Mouse (Mus musculus) left cerebral cortex, postnatal 36 days (tissue): ENCODE measurements around the gene Nfe2l1. TPM values are rescaled to one million over a fixed set of nuclear protein-coding genes. Genes with fewer than 3 reads are reported as not detected.
"Not testable (repeated sequence)": the region's sequence is repeated elsewhere in the genome, so short reads cannot be mapped to it uniquely, and the experiment has no call there.

Experiments used
- DNase-seq, 2 experiments: peaks; one replicate each; pipeline ENCODE4 v3.0.0; 2021 to 2022; ENCODE audit warnings: low spot score in 2 of 2, mixed read lengths in 1 of 2
- intact Hi-C: fragments of 180-260 bp; cut with DNase I; formaldehyde crosslinking; loops from one replicate; pipeline ENCODE4 v1.15.1; 2025
- total RNA-seq, 2 experiments: library from RNA; stranded (reverse); gene quantifications; 2 replicates each; pipeline ENCODE4 v1.2.3; 2021

Nfe2l1 gene
- total RNA-seq, 2 experiments from 2014 or later = 262 to 282 TPM

DNA sequence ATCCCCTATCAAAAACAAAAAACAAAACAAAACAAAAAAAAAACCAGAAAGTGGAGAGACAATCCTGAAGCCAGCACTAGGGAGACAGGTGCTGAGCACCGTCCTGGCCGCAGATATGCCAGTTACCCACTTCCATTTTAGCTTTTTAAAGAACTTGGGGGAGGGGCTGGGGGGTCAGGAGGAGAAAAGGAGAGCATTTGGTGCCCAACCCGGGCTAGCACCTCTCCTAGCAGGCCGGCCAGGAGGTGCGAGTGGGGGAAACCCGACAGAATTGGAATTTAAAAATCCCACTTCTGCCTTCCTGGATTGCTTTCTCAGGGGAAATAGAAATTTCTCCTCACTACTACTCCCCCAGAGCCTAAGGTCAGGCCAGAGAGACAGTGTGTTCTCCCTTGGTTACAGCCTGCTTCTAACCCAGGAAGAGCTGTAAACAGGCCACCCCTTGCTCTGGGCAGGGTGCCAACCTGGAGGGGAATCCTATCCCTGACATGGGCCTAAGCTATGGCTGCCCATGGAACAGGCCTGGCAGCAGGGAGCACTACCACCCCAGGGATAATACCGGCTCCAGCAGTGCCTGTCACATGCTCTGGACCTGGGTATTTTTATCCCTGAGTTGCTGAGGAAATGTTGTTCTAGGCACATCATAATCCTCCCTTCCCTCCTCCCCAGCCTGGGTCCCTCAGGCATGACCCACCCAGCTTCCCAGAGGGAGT lies 4.8 kb downstream of the Nfe2l1 start:
- intact Hi-C loops = loop anchor here (5.0 kb wide), 2 partner anchors 32 to 48 kb away; partner anchors contain the start of gene Snx11
- DNase-seq = peak in 1 of 2 experiments; percentile 60

DNA sequence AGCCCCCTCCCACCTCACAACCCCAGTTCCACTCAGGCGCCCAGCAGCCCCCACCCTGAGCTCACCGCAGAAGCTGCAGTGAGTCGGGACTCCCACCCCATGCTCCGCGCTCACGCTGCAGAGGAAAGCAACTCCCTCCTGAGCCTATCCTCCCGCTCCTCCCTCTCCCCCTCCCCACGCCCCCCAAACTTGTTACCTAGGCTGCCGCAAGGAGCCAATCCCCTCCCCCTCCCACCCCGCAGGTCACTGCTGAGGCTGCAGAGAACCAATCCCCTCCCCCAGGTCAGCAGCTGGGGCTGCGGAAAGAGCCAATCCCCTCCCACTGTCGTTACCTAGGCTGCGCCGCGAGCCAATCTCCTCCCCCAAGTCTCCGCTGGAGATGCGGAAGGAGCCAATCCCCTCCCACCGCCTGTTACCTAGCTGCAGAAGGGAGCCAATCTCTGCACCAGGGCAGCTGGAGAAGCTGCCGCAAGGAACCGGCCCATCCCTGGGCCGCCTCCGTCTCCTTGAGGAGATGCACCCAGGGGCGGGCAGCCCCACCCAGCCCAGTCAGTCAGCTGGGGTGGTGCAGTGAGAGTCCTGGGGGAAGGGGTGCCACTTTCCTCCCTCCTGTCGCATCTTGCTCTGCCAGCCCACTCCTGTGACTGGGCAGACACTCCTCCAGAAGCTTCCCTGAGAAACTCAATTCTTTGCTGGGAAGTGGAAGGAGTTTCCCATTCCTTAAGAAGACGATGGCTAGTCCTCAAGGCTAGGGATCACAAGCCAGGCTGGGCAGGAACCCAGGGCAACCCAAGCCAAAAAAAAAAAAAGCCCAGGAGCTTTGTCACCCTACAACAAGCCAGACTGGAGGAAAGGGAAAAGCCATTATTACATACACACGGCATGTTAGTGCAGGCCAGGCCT lies 5.6 kb downstream of the Nfe2l1 start:
- intact Hi-C loops = loop anchor here (5.0 kb wide), 2 partner anchors 33 to 47 kb away; partner anchors contain the start of gene Snx11
- DNase-seq = peak; percentile 90

DNA sequence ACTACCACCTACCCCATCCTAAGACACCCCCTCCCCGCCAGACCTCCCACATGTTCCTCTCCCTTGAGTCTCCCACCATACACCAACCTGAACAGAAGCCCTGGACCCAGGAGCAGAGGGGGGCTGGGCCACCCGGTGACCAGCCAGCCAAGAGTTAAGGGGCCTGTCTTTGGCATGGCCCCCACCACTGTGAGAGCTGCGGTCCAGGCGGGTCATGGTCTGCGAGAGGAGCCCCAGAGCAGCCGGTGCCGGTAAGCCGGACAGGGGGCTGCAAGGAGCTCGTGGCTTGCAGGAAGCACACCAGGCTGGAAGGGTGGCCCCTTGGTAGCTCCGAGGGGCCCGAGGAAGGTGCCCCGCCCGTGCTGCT lies 6.3 kb downstream of the Nfe2l1 start:
- DNase-seq = no peak
- intact Hi-C loops = loop anchor here (5.0 kb wide), 2 partner anchors 34 to 46 kb away; partner anchors contain the start of gene Snx11

DNA sequence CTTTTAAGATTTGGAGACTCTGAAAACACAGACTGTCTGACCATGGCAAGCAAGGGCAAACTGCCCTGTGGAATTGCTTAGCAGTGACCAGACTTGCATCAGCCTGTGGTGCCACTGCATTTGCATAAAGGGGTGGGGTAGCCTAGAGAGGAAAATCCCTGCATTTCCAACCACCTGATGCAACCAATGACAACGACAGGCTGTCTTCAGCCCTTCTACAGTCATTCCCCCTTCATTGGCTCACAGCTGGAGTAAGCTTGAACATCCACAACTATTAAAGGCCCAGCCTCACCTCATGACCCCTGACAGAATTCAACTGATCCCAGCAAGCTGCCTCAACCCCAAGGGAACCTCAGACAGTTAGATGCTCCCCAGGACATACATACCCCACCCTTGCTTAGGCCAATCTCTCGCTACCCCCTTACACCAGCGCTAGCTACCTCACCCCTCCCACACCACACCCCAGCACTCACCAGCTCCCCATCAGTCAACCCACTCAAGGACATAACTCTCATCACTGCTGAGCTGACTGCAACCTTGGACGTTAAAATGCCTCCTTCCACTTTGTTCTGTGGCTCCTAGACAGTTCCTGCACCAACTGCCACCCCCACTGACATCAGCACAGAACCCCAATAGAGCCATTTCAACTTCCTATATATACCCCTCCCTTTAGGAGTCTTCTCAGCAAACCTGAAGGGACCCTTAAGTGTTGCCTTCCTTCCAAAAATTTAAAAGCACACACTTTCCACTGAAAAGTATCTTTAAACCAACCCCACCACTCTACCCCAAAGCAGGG lies 6.9 kb downstream of the Nfe2l1 start:
- intact Hi-C loops = loop anchor here (5.0 kb wide), 2 partner anchors 34 to 46 kb away; partner anchors contain the start of gene Snx11
- no peak for DNase-seq

DNA sequence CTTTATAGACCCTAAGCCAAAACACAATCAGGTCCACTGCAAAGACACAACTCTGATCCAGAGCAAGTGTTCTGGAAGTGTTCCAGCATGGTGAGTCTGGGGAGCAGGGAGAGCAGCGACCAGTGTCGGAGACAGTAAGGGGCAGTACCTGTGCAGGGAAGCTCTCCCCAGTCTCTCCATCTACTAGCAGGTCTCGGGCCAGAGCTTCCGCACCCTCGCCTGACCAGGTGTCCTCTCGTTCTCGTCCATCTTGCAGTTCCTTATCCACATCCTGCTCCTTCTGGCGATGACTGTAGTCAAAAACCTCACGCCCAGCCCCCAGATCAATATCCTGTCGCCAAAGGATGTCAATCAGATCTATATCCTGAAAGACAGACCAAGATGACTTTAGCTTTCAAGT lies 7.8 kb downstream of the Nfe2l1 start:
- intact Hi-C loops = loop anchor here (5.0 kb wide), 2 partner anchors 35 to 45 kb away; partner anchors contain the start of gene Snx11

DNA sequence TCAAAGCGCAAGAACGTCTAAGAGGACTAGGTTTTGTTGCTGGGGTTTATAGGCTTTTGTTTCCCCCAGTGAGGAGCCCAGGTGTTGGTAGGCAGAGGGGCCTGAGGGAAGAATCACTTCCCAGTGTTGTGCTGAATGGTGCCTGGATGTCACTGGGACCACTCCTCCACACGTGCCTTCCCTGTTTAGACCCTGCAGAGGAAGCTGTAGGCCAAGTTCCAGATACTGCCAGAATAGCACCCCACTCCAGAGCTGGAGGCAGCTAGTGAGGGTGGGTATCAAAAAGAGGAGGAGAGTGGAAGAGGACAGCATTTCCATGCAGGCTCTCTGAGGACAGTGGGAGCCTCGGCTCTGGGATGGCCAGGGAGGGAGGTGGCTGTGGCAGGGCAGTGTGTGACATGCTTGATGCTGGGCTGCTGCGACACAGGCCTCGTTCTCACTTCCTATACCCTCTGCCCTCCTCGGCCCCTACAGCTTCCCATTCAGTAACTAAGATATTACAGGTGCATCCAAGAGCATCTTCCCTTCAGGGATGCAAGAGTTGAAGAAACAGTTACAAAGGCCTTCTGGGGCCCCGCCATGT lies 11.5 kb downstream of the Nfe2l1 start:
- DNase-seq = no peak
- intact Hi-C loops = no loop called here

More for the DNA sequence above, 7.8 kb downstream of the Nfe2l1 start:
- no peak for DNase-seq

DNA sequence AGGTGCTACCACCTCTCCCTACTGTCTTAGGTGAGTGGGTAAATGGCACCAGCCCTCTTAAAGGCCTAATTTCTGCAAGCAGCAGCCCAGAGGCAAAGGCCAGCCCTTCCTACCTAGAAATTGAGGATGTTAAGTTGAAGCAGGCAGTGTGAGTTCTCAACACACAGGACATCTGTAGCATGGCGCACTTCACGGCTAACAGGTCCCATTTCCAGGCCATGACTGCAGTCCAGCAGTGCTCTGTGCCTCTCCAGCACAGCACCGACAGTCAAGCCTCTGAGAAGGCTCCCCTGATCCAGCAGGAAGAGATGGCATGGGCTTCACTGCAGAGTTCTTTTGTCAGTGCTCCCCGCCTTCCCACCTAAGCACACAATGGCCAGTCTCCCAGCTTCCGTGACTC lies 12.8 kb downstream of the Nfe2l1 start:
- DNase-seq = no peak
- intact Hi-C loops = no loop called here

DNA sequence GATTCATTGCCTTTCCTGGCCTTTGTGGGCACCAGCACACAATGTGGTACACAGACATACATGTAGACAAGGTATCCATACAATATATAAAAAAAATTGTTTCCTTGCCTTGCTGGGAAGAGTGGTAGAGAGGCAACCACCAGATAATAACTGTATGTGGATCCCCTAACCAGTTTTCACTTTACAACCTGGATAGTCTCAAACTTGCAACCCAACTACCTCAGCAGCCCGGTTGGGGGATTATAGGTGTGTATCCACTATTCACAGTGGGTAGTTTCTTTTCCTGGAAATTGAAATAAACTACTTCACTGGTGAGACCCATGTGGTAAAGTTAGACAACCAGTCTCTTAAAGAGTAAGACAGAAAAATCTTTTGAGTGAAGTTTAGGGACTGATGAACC lies 13.3 kb downstream of the Nfe2l1 start:
- no peak for DNase-seq
- intact Hi-C loops = no loop called here

DNA sequence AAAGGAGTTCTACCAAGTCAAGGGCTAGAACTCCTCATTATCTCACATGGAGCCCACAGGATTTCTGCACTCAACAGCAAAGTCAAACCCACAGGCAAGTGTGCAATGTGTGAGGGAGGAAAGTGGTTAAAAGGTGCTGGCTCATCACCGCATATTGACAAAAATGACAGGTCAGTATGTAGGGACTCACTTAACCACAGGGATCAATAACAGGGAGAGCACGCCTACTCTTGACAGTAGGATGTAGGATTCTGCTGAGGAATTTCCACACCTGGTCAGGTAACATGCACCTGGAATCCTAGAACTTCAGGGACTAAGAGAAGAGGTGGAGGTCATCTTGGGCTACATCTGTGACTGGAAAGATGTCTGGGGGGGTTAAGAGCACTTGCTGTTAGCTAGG lies 13.9 kb downstream of the Nfe2l1 start:
- DNase-seq = no peak
- intact Hi-C loops = no loop called here

DNA sequence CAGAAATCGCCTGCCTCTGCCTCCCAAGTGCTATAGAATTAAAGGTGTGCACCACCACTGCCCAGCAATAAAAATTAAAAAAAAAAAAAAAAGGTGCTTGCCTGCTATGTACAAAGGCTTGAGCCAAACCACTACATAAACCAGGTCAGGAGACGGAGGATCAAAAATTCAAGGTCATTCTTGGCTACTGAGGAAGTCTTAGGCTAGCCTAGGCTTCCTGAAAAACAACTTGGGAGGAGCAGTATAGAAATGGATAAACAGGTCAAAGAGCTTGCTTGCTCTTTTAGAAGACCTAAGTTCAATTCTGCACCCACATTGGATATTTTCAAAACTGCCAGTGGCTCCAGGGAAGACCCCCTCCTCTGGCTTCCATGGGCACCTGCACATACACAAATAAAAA lies 15.3 kb downstream of the Nfe2l1 start:
- intact Hi-C loops = no loop called here
- DNase-seq = no peak

DNA sequence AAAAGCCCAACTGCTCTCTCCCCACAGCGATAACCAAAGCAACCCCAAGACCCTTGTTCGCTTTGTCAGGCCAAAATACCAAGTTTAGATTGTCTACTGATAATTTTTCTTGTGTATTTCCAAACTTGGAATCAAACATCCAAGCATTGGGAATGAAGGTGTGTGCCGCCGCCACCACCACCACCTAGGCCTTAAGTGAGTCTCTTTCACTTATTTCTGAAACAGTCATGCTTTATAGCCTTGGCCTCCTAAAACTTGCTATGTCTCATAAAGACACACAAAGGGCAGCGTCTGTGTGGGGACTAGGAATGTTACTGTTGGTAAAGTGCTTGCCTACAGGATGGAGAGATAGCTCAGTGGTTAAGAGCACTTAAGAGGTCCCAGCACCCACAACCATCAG lies 15.8 kb downstream of the Nfe2l1 start:
- no peak for DNase-seq
- intact Hi-C loops = no loop called here

DNA sequence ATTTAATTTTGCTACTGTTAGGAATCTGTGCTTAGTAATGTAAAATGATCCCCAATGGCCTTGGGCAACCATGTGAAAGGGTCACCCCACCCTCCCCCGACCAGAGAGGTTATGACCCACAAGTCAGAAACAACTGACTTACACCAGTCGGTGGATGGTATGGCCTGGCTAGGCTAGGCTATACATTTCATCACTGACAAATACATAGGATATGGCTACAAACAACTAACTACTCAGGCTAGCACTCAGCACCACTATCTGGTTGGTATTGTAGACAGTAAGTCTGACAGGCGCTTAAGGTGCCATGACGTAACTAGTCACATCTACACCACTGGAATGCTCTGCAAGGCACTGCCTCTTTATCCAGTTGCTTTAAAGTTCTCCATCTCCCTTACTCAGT lies 16.3 kb downstream of the Nfe2l1 start:
- intact Hi-C loops = no loop called here
- no peak for DNase-seq

DNA sequence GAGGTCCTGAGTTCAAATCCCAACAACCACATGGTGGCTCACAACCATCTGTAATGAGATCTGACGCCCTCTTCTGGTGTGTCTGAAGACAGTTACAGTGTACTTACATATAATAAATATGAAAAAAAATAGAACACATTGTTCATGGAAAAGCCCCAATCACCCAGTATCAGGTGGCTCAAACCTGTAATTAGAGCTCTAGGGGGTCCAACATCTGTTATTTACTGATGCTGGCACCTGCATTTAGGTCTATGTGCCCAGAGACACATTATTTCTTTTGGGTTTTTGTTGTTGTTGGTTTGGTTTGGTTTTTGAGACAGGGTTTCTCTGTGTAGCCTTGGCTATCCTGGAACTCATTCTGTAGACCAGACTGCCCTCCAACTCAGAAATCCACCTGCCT lies 18.6 kb downstream of the Nfe2l1 start:
- intact Hi-C loops, DNase-seq: not testable (repeated sequence)

DNA sequence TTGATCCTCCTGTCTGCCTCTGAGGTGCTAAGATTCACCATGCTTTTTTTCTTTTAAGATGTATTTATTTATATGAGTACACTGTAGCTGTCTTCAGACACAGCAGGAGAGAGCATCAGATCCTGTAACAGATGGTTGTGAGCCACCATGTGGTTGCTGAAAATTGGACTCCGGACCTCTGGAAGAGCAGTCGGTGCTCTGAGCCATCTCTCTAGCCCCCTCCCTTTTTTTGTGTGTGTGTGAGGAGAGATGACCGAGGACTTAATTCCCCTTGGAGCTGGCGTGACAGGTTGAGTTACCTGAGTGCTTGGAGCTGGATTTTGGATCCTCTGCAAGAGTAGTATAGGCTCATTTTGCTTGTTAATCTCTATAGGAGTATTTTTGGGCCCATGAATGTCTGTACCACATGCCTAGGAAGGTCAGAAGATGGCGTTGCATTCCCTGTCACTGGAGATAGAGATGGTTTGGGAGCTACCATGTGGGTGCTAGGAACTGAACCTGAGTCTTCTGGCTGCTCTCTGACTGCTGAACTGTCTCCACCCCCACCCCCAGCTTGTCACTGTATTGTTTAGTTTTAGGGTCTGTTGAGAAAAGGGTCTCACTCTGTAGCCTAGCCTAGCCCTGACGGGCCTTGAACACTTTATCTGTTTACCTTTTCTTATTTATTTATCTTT lies 20.1 kb downstream of the Nfe2l1 start:
- intact Hi-C loops = no loop called here
- DNase-seq = no peak

DNA sequence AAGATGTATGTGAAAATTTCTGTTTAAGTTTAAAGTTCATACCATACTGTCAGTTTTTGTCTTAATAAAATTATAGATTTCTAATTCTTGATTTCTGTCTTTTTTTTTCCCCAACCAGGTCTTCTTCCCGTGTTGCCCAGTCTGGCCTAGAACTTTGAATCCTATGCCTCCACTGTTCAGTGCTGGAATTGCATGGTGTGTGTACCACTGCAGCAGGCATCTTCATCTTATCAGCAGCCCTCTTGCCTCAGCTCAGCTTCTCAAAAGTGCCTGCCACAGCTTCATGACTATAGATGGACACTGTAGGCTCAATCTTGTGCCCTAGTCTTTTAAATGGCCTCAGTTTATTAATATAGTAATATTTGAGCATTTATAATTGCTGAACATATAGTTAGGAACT lies 21.7 kb downstream of the Nfe2l1 start:
- intact Hi-C loops = no loop called here

DNA sequence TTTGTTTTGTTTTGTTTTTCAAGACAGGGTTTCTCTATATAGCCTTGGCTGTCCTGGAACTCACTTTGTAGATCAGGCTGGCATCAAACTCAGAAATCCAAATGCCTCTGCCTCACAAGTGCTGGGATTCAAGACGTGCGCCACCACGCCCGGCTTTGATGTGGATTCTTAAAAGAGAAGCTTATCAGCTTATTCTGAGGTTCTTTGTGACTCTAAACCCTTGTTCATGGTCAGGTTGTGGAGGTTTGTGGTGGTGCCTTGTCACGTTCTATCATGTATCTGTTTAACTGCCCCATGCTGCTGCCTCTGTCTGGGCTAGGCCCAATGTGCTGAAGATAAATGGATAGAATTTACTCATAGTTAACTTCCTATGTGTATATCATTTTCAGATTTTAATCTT lies 24.2 kb downstream of the Nfe2l1 start:
- no peak for DNase-seq
- intact Hi-C loops = no loop called here

More for the DNA sequence above, 21.7 kb downstream of the Nfe2l1 start:
- no peak for DNase-seq

DNA sequence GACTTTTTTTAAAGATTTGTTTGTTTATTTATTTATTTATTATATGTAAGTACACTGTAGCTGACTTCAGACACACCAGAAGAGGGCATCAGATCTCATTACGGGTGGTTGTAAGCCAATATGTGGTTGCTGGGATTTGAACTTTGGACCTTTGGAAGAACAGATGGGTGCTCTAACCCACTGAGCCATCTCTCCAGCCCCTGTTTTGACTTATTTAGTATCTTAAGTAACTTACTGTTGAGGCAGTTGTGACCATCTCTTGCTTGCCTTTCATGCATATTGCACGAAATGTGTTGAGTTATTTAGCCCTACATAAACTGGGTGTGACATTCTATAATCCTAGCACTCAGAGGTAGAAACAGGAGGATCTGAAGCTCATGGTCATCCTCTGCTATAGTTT lies 30.3 kb downstream of the Nfe2l1 start:
- intact Hi-C loops = no loop called here
- no peak for DNase-seq

DNA sequence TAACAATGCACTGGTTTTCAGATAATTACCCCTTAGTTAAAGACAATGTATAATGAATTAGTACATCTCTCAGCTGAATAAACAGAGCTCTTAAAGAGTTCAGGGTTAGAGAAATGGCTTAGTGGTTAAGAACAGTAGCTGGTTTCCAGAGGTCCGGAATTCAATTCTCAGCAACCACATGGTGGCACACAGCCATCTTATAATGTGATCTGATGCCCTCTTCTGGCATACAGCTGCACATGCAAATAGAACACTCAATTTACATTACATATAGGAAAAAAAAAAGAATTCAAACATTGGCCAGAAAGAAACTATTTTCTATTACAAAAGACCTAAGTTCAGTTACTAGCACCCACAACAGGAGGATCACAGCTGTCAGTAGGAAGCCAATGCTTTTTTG lies 33.2 kb downstream of the Nfe2l1 start:
- intact Hi-C loops = no loop called here
- no peak for DNase-seq

DNA sequence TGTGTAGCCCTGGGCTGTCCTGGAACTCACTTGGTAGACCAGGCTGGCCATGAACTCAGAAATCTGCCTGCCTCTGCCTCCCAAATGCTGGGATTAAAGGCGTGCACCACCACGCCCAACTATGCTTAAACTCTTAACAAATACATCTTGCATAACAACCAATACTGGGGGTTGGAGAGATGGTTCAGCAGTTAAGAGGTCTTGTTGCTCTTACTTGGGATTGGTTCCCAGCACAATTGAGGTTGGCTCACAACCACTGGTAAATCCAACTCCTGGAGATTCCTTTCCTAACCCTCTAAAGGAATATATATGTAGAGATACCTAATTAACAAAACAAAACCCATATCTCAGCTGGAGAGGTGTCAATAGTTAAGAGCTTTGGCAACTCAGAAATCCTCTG lies 33.7 kb downstream of the Nfe2l1 start:
- intact Hi-C loops = no loop called here
- no peak for DNase-seq
